Mouse (Mus musculus) heart, postnatal 0 days (tissue): ENCODE data around the gene Slc29a1. TPM values are rescaled to one million over a fixed set of nuclear protein-coding genes. Genes with fewer than 3 reads are reported as not detected.

Source experiments
- ATAC-seq: fragments of 200-750 bp; cut with Nextera tagmentation; 2 replicates; pipeline ENCODE4 v1.8.0; 2017; ENCODE audit warnings: low read depth, moderate number of reproducible peaks, moderate library complexity; ENCODE audit not compliant: insufficient read depth
- DNase-seq: peaks from one replicate; pipeline ENCODE4 v3.0.0-alpha.2; 2016; ENCODE audit warnings: low spot score
- H3K27ac ChIP-seq: fragments of 300-500 bp; sonication (generic); 2 replicates; pipeline ENCODE4 v1.5.1; 2014; ENCODE audit warnings: low read depth, mild to moderate bottlenecking
- H3K27me3 ChIP-seq: fragments of 300-500 bp; sonication (generic); 2 replicates; pipeline ENCODE4 v1.6.1; 2014; ENCODE audit warnings: low read length, mixed read lengths; ENCODE audit not compliant: control insufficient read depth, insufficient read depth
- H3K36me3 ChIP-seq: fragments of 300-500 bp; sonication (generic); replicated peaks from 2 replicates; pipeline ENCODE4 v1.6.1; 2014; ENCODE audit warnings: low read length, mixed read lengths; ENCODE audit not compliant: control insufficient read depth, insufficient read depth
- H3K4me1 ChIP-seq: fragments of 300-500 bp; sonication (generic); 2 replicates; pipeline ENCODE4 v1.6.1; 2014; ENCODE audit warnings: antibody characterized with exemption; ENCODE audit not compliant: control insufficient read depth, insufficient read depth
- H3K4me2 ChIP-seq: fragments of 300-500 bp; sonication (generic); 2 replicates; pipeline ENCODE4 v1.6.1; 2014; ENCODE audit warnings: low read depth, mild to moderate bottlenecking, low read length, moderate library complexity
- H3K4me3 ChIP-seq: fragments of 300-500 bp; sonication (generic); 2 replicates; pipeline ENCODE4 v1.5.1; 2014; ENCODE audit warnings: low read depth, low read length
- H3K9ac ChIP-seq: fragments of 300-500 bp; sonication (generic); replicated peaks from 2 replicates; pipeline ENCODE4 v1.6.1; 2014; ENCODE audit warnings: low read depth, low read length, mixed read lengths
- H3K9me3 ChIP-seq: fragments of 300-500 bp; sonication (generic); replicated peaks from 2 replicates; pipeline ENCODE4 v1.6.1; 2016; ENCODE audit warnings: low read length; ENCODE audit not compliant: control insufficient read depth
- CTCF ChIP-seq: IDR thresholded peaks from 2 replicates; pipeline ENCODE4 v1.5.1; 2016; ENCODE audit warnings: antibody characterized with exemption, control low read depth, low read depth
- EP300 ChIP-seq: IDR thresholded peaks from 2 replicates; pipeline ENCODE4 v1.6.1; 2016; ENCODE audit warnings: antibody characterized with exemption, low read depth
- WGBS: fragments of 180-500 bp; shearing (Covaris S2); extraction: QIAGEN DNeasy Blood & Tissue Kit; methylation state at CpG from one replicate; pipeline ENCODE4 v1.1.7; 2014; 5-methylcytosine and 5-hydroxymethylcytosine counted together
- polyA plus RNA-seq: library from polyadenylated mRNA; unstranded; fragments of >200 nt; fragmentation: Nextera tagmentation; extraction: Ambion mirVana; gene quantifications from 2 replicates; pipeline ENCODE4 v1.2.1, GENCODE M21; 2015
- total RNA-seq: library from RNA; depleted of rRNA; stranded (reverse); fragments of >200 nt; gene quantifications from 2 replicates; pipeline ENCODE4 v1.2.3, GENCODE M21; 2014; ENCODE audit warnings: low replicate concordance

Gene Slc29a1
- total and polyA plus RNA-seq, 2 experiments from 2014 or later = 107 to 236 TPM

- ATAC-seq = no peak
- H3K9ac ChIP-seq = no peak overlapping the region
- H3K4me2 ChIP-seq = no peak overlapping the region
- WGBS = 97% methylated on average over 3 of the region's 3 CpGs
- peaks cover 32% of the 10 kb centered on the region for H3K36me3 ChIP-seq
- H3K4me1 ChIP-seq = peaks cover 28% of the 10 kb centered on the region
- no peak overlapping the region for H3K4me3 ChIP-seq
- DNase-seq = no peak
- no peaks in the 10 kb centered on the region for H3K9me3 ChIP-seq
- TF ChIP-seq CTCF (peak; percentile 44), EP300 (no peak)
- H3K27me3 ChIP-seq = no peaks in the 10 kb centered on the region
- H3K27ac ChIP-seq = peak overlapping the region; percentile 97
Measured at GRCm38 (mm10) chr17:45586449-45586837, 13.0 kb downstream of the Slc29a1 start.

- no peak overlapping the region for H3K4me2 ChIP-seq
- no peak overlapping the region for H3K4me3 ChIP-seq
- peaks cover 32% of the 10 kb centered on the region for H3K36me3 ChIP-seq
- no peaks in the 10 kb centered on the region for H3K9me3 ChIP-seq
- peaks cover 24% of the 10 kb centered on the region; the same call in 1 of the 2 replicates for H3K4me1 ChIP-seq
- no peak for DNase-seq
- TF ChIP-seq EP300 (no peak), CTCF (no peak)
- H3K27ac ChIP-seq = peak overlapping the region; percentile 97
- WGBS = 64% methylated on average over 23 of the region's 23 CpGs
- no peaks in the 10 kb centered on the region for H3K27me3 ChIP-seq
- ATAC-seq = no peak
- H3K9ac ChIP-seq = 0 out of 2 replicates have a peak overlapping the region, but pooled peaks have one; percentile 18
Measured at GRCm38 (mm10) chr17:45585725-45586448, 13.5 kb downstream of the Slc29a1 start.

DNA sequence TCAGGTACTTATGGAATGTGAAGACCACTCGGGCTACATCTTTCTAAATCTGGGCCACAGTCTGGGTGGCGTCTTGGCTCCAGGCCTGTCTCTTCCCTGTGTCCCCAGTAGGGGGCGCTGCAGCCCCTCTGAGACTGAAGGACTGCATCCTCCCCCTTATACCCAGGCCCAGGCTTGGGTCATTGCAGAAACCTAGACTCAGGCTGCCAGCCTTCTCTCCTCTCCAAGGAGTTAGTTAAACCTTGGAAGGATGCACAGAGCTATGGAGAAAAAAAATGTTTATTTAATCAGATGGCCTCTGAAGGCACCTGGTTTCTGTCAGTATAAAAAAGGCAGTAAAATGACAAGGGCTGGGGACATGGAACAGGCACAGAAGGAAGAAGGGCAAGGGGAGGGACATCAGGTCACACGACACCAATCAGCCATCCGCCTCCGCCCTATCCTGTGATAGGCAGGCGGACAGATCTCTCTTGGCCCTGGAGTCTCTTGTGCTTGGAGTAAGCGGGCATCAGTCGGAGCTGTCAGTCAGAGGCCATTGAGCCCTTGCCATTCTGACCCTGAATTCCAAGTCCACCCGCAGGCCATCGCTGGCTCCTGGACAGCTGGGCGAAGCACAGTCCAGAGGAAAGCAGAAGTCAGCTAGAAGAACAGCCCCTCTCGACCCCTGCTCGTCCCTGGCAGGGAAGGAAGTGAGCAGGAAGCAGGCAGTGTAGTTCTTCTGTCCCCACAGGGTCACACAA is 14.3 kb downstream of the Slc29a1 start:
- TF ChIP-seq EP300 (0 out of 2 replicates have a peak, but pooled peaks have one; percentile 35), CTCF (peak; percentile 87)
- no peak overlapping the region for H3K4me3 ChIP-seq

DNA sequence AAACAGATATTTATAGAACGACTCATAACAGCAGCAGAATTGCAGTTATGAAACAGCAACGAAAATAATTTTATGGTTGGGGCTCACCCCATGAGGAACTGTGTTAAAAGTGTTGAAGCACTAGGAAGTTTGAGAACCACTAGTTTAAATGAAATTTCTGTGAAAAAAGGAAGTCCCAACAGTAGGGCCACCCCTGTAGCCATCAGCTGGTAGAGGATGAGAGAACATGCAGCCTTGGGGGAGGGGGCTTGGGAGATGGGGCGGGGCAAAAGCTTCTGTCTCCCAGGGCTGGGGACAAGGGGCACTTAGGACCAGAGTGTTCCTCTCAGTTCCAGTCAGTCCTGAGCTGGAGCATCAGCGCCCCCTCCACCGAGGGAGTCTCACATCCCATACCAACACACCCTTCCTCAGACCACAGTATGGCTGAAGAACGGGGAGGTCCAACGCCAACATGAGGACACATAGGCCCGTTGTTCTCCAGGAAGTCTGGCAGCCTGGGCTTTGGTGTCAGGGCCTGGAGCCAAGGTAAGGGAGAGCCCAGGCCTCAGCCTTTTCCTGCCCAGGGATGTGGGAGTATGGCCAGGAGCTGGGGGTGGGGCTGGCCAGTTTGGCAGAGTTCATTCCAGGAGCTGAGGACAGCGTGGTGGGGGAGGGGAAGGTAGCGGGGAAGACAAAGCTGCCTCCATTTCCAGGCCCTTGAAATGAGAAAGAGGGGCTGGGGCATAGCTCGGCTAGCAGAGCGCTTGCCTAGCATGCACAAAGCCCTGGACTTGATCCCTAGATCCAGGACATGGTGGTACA is 15.1 kb downstream of the Slc29a1 start:
- H3K27me3 ChIP-seq = no peaks in the 10 kb centered on the region
- ATAC-seq (peak; percentile 75), DNase-seq (peak; percentile 88)
- 19% methylated on average over 12 of the region's 12 CpGs for WGBS
- no peaks in the 10 kb centered on the region for H3K9me3 ChIP-seq
- TF ChIP-seq EP300 (no peak; the same call in 1 of the 2 replicates), CTCF (no peak)
- H3K36me3 ChIP-seq = peaks cover 24% of the 10 kb centered on the region
- no peak overlapping the region for H3K4me3 ChIP-seq
- peak overlapping the region; percentile 17; the same call in 1 of the 2 replicates for H3K4me2 ChIP-seq
- peak overlapping the region; percentile 97 for H3K27ac ChIP-seq
- peaks cover 23% of the 10 kb centered on the region; the same call in 1 of the 2 replicates for H3K4me1 ChIP-seq
- H3K9ac ChIP-seq = peak overlapping the region; percentile 5; the same call in 1 of the 2 replicates

More for the DNA sequence above, 14.3 kb downstream of the Slc29a1 start:
- Histone ChIP-seq H3K4me2 (peak overlapping the region; percentile 17; the same call in 1 of the 2 replicates), H3K9me3 (no peaks in the 10 kb centered on the region), H3K4me1 (peaks cover 23% of the 10 kb centered on the region; the same call in 1 of the 2 replicates), H3K27ac (peak overlapping the region; percentile 97), H3K27me3 (no peaks in the 10 kb centered on the region), H3K36me3 (peaks cover 32% of the 10 kb centered on the region), H3K9ac (0 out of 2 replicates have a peak overlapping the region, but pooled peaks have one; percentile 18)
- 6% methylated on average over 14 of the region's 14 CpGs for WGBS
- DNase-seq (peak; percentile 95), ATAC-seq (peak; percentile 86)
